Mouse (Mus musculus) layer of hippocampus, postnatal 36 days (tissue): ENCODE measurements at regions not wholly inside any gene's neighbourhood (a gene's known extent, or its start where the extent isn't known, plus 50 kb on each side); places are given as distances from the start of the nearest gene placed in this dataset.

ENCODE experiments used
- DNase-seq, 2 experiments: peaks; one replicate each; pipeline ENCODE4 v3.0.0; 2022

DNA sequence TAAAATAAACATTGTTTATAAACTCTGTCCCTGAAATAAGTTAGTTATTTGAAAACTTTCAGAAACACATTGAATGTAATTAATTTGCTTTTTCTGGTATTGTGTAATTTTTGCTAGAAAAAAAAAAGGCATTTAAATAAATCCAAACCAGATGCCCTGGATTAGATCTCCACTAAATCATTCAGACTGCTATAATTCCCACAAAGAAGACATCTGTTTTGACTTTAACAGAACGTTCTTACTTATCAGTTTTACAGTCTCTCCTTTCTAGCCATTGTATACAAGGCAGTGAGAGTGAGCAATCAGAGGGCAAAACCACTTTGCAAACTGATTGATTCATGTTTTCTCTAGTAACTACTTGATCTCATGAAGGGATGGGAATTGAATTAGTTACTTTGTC lies 478.8 kb downstream of the Slitrk6 start:
- no peak for DNase-seq

DNA sequence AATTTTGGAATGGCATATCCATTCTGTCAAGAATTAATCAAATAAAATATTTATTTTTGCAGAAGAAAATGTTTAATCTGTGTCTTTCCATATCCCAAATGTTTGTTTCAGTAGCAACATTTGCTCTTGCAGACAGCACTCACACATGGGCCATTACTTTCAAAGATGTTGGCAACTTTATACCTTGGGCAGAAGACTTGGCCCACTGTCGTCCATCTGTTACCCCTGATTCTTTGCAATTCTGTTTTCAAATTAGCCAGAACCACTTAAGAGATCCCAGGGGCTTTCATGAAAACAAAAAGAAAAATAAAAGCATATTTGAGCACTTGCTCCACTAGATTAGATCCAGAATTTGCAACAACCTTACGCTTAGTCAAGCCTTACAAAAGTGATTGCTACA lies 483.7 kb downstream of the Slitrk6 start:
- no peak for DNase-seq

DNA sequence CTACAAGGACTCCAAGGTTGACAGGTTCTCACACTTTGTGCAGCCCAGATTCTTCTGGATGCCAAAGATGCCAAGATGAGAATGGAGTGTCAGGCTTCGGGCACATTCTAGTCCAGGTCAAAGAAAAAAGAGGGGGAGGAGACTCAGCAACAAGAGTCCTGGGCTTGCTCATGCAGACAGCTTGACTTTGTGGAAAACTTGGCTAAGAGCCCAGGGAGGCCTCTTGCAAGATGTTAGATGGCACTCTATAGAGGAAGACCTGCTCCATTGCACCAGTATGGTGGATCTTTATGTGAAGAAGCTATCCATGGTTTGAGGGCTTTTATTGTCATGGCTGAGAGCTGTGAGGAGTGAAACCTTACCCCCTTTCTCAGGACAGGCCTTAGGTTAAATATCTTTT lies 510.5 kb downstream of the Slitrk6 start:
- no peak for DNase-seq

DNA sequence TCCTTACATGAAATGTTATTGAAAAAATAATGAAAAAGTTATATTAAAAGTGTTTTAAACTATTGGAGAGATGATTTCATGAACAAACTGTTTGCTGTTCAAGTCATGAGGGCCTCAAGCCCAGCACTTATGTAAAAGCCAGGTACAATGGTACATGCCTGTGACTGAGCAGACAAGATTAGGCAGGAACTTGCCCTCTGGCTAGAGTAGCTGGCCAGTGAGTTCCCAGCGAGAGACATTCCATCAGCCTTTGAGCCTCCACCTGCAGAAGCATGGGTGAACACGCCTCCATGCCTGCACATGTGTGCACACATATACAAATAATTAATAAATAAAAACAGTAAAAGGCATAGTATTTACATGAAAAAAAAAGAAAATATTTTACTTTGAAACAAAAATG lies 511.4 kb downstream of the Slitrk6 start:
- no peak for DNase-seq

DNA sequence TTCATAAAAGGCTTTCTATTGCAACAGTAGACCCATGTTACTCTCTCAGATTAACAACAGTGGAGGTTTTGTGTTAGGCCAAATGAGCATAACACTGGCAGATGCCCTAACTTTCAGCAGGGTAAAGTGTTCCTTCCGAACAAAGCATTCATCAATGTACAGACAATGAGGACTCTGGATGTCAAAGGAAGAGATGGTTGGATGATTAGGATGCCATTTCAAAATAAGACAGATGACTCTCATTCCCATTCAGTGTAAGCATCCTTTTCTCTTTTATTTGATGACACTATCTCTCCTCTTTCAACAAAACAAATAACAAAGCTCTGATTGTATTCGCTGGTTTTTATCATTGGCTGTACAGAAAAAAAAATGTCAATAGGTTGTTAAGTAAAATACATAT lies 516.1 kb downstream of the Slitrk6 start:
- no peak for DNase-seq

DNA sequence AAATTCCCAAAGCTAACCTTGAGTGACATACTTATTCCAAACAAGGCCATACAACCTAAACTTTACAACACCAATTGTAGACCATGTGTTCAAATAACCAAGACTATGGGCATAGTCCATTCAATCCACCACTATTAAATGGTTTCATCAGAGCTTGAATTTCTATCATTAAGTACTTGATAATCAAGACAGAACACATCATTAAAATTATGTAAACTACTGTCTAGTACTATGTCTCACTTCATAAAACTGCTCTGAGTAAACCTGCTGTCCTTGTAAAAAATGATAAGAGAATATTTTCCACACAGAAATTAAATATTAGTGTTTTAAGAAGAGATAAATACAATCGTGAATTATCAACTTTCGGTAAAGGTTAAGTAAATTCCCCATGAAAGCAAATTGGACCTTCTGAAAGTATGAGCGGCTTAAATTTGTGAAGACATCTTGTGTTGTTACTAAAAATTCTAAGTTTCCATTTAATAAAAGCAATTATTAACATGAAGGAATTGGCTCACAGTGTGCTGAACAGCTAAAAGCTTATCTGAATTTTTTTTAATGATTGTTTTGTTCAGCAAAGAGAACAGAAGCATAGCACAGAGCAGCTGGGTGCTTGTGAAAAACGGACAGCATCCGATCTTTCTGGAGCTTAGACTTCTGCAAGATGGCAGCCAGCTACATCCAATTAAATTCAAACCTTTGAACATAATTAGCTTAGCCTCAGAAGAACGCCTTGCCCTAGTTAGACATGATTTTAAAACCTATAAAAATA lies 530.1 kb downstream of the Slitrk6 start:
- DNase-seq: no peak

DNA sequence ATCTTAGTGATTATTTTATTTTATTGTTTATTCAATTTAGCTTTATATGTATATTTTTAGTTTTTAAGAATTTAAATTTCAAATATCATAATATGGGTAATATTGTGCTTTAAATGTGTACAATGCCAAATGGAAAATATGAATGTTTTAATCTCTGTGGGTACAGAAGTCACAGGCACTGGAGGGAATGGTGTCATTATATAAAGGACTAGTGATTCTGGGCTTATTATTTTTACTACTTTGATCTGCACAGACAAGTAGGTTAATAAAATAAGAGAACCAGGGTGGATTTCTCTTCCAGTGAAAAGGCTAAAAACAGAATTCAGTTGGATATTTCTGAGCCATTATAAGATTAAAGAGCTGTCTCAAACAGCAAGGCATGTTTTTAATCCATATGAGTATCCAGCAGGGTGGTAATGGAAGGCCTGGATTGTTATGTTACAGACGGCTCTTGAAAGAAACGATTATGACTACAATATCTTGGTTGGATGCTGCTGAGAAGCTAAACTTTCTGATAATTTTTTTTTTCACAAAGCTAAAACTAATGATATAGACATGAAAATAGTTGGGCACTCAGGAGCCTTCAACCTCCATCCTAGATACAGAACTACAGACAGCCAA lies 563.9 kb downstream of the Slitrk6 start:
- no peak for DNase-seq

DNA sequence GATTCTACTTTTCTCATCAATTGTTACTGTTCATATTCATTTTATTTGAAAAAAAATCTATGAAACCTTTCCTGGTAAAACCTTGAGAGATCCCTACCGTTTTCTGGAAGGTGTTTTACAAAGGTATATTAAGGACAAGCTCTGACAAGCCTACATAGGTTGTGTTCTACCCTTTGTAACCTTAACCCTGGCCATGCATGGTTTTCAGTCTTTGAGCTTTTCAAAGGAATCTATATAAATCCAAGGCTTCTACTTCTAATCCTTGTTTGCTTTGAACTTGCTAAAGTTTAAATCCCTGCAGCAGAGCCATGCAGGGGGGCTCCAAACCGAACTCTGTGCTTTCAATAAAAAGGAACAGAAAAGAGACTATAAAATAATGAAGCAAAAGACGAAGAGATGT lies 564.5 kb downstream of the Slitrk6 start:
- no peak for DNase-seq

DNA sequence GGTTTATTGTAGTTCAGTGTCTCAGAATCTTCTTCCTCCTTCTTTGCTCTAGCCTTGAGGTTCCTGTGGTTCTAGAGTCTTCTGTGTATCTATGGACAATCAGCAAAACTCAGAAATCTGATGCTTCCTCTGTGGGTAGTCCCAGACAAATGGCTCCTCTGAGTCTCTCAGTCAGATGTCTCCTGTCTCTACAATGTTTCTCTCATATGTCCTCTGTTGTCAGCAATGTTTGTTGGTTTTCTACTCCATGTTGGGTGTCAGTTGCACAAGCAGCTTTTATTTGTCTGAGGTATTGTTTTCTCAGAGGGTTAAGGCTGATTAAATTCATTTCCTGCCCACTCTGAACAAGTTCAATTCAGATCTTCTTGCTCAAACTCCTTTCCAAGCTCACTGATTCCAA lies 575.8 kb downstream of the Slitrk6 start:
- DNase-seq: no peak

DNA sequence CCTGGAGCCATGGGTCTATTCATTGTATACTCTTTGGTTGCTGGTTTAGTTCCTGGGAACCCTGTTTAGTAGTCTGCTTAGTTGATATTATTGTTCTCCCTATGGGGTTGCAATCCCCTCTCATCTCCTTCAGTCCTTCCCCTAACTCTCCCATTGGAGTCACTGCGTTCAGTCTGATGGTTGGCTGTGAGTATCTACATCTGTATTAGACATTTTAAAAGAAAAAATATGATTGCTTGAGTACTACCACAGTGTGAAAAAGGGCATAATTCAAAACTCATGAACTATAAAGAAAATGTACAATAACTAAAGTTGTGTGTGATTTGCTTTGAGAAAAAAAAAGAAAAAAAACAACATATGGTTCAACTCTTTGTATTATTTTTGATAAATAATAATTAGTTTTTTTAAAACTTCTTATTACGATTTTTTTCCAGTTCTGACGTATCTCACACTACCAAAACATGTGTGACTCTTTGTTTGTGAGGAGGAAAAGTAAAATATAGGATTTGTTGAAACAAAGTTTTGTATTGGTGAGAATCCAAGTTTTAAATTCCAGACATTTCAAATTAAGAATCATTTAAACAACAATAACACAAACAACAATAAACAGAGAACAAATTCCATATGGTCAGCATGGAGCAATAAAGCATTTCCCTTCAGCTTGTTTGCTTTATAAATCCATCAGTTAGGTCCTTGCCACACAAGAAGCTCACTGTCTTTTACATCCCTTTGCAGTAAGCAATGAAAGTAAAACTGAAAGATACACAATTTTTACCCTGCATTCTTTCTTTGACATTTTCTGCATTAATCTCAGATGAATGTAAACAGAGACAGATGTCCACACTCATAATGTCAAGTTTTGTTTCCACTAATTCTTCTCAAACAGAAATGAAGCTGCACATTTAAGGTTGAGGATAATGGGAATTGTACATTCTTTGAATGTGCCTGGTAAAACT lies 583.5 kb downstream of the Slitrk6 start:
- DNase-seq: no peak

DNA sequence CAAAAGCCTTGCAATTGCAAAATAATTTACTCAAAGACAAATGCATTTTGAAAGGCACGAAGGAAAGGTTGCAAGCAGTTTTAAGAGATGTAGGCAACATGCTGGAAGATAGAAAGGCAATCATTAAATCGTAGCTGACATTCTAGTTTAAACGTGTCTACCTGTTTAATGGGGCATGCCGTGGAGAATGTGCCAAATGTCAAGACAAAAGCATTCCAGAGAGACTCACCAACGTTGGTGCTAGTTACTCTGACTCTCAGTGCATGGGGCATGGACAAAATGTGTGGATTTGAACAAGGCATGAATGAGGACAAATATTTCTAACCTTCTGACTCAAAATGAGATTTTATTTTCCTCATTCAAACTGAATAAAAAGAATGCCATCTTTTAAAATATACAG lies 586.3 kb downstream of the Slitrk6 start:
- DNase-seq: no peak

DNA sequence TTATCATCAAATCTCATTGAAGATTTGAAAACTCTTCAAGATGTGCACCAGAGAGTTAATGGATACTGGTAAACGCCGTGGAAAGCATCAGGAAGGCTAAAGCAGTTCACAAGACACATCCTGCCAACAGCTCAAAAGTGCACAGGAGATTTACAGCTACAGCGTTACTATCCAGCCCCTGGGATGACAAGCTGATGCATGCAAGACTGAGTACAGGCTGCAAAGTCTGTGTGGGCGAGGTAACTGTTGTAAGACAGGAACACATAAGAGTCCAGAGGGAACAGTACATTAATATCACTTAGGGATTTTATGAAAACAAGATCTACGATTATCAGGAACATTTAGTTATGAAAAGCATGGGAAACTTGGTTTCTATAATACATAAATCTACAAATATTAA lies 626.7 kb downstream of the Slitrk6 start:
- DNase-seq: peak in 1 of 2 experiments; percentile 2

DNA sequence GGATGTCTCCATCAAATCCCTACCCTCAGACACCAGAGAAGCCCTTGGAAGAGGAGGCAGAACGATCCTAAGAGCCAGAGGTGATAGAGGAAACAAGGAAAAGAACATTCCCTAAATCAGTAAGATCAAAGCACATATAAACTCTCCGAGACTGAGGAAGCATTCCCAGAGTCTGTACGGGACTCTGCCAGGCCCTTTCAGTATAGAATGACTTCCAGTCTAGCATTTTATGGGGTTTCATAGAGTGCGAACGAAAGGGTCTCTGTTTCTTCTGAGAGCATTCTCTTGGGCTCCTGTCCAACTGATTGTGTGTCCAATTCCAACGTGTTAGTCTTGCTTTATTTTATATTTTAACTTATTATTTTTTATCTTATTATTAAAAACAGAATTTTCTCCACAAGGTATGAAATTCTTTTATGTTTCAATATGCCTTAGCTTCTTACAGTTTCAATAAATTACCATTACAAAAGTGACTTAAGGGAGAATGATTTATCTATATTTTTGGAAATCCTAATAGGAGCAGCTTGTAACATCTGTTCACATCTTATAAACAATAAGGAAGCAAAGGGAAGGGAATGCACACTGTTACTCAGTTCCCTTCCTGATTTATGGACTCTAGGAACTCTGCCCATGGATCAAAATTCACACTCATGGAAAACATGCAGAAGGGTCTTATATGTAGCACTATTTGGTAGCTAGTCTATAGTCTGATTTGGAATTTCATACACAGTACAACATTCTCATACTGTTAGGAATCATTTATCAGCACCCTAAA lies 628.8 kb downstream of the Slitrk6 start:
- no peak for DNase-seq

DNA sequence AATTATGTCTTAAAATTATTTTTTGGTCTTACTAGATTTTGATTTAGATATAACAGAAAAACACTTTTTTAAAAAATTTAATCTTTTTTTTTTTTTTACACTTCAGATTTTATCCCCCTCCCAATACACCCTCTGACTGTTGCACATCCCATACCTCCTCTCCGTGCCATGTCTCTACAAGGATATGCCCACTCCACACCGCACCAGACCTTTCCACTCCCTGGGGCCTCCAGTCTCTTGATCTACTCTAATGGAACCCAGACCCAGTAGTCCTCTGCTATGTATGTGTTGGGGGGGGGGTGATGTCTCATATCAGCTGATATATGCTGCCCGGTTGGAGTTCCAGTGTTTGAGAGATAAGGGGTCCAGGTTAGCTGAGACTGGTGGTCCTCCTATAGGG lies 632.2 kb downstream of the Slitrk6 start:
- DNase-seq: no peak

DNA sequence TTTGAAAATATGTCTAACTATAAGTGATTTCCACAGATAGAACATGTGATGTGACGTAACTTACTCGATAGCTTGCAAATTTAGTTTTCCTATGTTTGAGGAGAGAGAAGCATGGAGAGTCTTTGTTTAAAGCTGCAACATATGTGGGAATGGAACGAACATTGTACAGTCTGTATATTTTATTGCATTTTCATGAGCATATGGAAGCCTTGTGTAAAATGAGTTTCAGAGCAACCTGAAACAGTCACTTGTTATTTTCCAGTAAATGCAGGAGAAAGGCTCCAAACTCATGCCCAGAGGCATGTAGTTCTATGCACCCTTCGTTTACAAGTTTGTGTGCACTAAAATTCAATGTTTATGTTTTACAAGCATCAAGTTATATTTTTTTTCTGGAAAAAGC lies 639.4 kb downstream of the Slitrk6 start:
- no peak for DNase-seq

DNA sequence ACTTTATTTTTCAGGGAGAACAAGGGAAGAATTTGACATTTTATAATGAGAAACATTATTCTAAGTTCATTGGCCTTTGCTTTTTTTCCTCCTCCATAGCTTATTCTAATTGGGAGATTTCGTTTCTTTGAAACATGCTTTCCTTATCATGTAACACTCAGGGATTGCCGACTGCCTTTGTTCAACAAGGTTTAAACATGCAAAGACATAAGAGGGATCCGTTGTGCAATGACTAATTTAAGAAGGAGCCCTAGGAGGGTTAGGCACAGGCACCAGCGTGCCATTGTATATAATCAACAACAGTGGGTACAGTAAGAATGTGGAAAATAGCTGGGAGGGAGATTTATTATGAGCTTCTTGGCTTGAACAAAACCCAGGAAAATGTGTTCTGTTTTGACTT lies 654.1 kb downstream of the Slitrk6 start:
- no peak for DNase-seq

DNA sequence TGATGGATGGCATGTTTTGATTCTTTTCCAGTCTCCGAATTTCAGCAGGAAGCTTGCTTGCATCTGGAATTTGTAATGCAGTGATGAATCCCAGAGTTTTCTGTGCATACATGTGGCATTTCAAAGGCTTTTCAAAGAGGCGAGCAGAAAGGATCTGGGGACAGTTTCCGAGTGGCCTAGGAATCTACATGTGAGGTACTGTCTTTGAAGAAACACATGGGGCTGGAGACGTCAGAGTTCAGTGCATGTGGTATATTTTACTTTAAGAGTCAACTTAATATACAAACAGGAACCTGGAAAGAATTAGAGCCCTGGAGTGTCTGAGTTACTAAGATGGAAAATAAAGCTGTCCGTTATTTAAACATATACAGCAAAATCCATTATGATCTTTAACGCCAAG lies 676.6 kb downstream of the Slitrk6 start:
- no peak for DNase-seq

DNA sequence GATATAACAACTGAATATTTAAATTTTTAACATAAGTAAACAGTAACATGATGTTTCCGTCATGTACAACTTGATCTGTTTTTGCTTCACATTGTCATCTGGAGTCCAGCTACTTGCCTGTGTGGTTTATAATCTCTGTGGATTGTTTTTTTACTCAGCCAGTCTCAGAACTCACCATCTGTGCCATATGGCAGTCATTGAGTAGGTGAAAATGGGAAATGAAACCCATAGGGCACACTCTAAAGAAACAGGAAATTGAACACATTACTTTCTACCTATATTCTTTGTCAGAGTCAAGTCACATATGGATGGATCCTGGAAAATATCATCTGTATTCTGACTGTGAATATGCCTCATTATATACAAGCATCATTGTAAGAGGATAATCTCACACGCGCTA lies 707.2 kb downstream of the Slitrk6 start:
- no peak for DNase-seq

DNA sequence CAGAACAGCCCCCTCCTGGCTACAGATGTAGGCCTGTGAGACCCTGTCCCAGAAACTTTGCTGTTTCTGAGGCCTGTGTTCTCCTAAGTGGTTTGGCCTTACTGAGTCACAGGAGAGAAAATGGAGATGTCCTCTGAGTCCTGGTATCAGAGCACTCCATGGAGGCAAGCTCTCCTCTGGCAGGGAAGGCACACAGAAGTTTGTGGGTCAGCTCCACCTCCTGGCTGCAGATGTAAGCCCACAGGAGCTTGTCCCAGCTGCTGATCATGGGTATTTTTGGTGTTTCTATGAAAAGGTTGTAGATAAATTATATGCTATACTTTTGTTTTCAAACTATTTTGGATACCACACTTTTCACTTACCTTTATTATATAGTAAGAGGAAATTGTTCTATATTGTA lies 711.7 kb downstream of the Slitrk6 start:
- no peak for DNase-seq

DNA sequence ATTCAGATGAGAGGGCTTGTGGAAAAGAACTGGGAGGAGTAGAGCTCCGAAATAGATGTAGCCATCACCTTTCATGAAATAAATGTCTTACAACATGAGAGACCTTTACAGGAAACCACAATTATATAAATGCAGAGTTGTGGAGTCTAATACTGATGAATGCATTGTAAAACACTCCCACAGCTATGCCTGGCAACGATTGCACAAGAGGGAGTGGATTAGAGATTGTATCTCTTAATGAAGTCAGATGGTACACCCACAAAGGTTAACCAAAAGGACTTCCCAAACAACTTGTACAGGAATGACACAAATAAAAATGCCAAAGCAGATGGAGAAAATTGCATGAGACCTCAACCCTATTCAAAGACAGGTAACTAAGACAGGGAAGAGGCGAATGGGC lies 733.1 kb downstream of the Slitrk6 start:
- no peak for DNase-seq

DNA sequence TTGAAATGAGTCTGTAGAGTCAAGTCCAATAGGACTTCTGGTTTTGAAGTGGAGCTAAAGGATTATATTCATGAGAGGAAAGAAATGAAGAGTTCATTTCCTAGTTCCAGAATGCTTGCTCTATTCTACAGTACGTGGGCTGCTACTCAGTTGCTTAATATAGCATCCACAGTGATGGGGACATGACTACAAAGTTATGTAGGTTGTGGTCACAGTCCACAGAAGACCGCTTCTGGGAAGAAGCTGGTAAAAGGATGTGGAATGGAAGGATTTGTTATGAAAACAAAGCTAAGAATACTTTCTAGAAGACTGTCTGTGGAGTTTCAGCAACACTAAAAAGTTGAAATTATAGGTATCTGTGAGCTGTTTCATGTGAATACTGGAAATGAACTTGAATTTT lies 739.8 kb downstream of the Slitrk6 start:
- no peak for DNase-seq

DNA sequence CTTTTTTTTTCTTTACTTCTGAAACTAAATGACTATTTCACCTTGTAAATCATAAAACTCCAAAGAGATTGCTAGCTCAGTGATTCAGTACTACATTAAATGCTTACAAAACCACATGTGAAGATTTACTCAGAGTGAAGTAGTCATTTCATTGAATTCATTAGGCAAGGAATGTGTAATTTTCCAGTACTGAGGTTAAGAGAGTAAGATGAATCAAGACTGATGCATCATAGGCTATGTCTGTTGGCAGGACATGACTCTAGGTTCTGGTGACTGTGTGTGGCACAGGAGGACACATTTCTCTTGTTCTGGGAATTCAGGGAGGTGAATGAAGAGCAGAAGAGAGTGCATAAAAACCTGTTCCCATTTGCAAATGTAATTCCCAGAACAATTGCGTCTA lies 741.7 kb downstream of the Slitrk6 start:
- DNase-seq: no peak

DNA sequence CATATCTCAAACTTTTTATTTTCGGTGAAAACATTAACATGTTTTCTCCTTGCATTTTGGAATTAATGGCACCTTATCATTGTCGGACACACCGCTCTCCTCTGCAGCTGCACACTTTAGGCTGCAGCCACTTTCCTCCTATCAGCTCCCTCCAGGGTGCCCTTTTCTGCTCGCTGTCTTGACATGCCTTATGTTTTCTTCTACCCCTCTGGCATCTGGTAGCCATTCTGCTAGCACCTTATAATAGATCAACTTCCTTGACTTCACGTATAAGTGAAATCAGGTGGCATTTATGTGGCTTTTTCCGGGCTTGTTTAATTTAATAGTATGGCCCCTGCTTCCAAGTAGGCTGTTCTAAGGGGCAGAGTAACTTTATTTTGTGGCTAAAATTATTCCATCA lies 747.8 kb downstream of the Slitrk6 start:
- DNase-seq: no peak
